Mouse (Mus musculus): ENCODE measurements around the gene Tm9sf3. TPM values are rescaled to one million over a fixed set of nuclear protein-coding genes. Genes with fewer than 3 reads are reported as not detected.
A peak's percentile ranks its signal among the peaks of the same experiment; 100 is the strongest.
"Not testable (repeated sequence)": the region's sequence is repeated elsewhere in the genome, so short reads cannot be mapped to it uniquely, and the experiment has no call there.

The Tm9sf3 gene
- total RNA-seq (2021), result 10 to 100 TPM; 72.5 to 82.2 TPM

- intact Hi-C loops (cut with DNase I), result no loop called here
- DNase-seq (ENCODE audit: low spot score), result peak; percentile 78
These were observed at the start of gene Tm9sf3 for GRCm38 (mm10) chr19:41263630-41264295. Gene Tm9sf3 (minus strand): TSS chr19:41263997.

- intact Hi-C loops (cut with DNase I), result loop anchor here (10.0 kb wide), 1 partner anchor 452 kb away; no protein-coding TSS in a partner anchor
These were observed 48.8 kb upstream of the Tm9sf3 start for GRCm38 (mm10) chr19:41312587-41312986.

GRCm38 (mm10) chr19:41312027-41312426 is 48.2 kb upstream of the Tm9sf3 start:
- intact Hi-C loops (cut with DNase I), result loop anchor here (10.0 kb wide), 1 partner anchor 453 kb away; no protein-coding TSS in a partner anchor
- no peak for DNase-seq (ENCODE audit: low spot score)

More at GRCm38 (mm10) chr19:41312587-41312986, 48.8 kb upstream of the Tm9sf3 start:
- not testable (repeated sequence) for DNase-seq (ENCODE audit: low spot score)

GRCm38 (mm10) chr19:41310971-41311703 is 47.3 kb upstream of the Tm9sf3 start:
- no peak for DNase-seq (ENCODE audit: low spot score)
- intact Hi-C loops (cut with DNase I), result loop anchor here (10.0 kb wide), 1 partner anchor 454 kb away; no protein-coding TSS in a partner anchor

GRCm38 (mm10) chr19:41303933-41304332 is 40.1 kb upstream of the Tm9sf3 start:
- no peak for DNase-seq (ENCODE audit: low spot score)
- intact Hi-C loops (cut with DNase I), result no loop called here

GRCm38 (mm10) chr19:41303433-41303832 is 39.6 kb upstream of the Tm9sf3 start:
- intact Hi-C loops (cut with DNase I), result no loop called here
- DNase-seq (ENCODE audit: low spot score), result no peak

GRCm38 (mm10) chr19:41301856-41302255 is 38.1 kb upstream of the Tm9sf3 start:
- no peak for DNase-seq (ENCODE audit: low spot score)
- intact Hi-C loops (cut with DNase I), result no loop called here

GRCm38 (mm10) chr19:41299446-41299845 is 35.6 kb upstream of the Tm9sf3 start:
- DNase-seq (ENCODE audit: low spot score), result no peak
- intact Hi-C loops (cut with DNase I), result no loop called here

GRCm38 (mm10) chr19:41290952-41291619 is 27.3 kb upstream of the Tm9sf3 start:
- no peak for DNase-seq (ENCODE audit: low spot score)
- intact Hi-C loops (cut with DNase I), result no loop called here

GRCm38 (mm10) chr19:41288568-41288967 is 24.8 kb upstream of the Tm9sf3 start:
- no peak for DNase-seq (ENCODE audit: low spot score)
- intact Hi-C loops (cut with DNase I), result no loop called here

- DNase-seq (ENCODE audit: low spot score), result no peak
- intact Hi-C loops (cut with DNase I), result no loop called here
These were observed 23.4 kb upstream of the Tm9sf3 start for GRCm38 (mm10) chr19:41287224-41287623.

- no peak for DNase-seq (ENCODE audit: low spot score)
- intact Hi-C loops (cut with DNase I), result no loop called here
These were observed 20.7 kb upstream of the Tm9sf3 start for GRCm38 (mm10) chr19:41284515-41284914.

GRCm38 (mm10) chr19:41282718-41283117 is 18.9 kb upstream of the Tm9sf3 start:
- intact Hi-C loops (cut with DNase I), result no loop called here
- no peak for DNase-seq (ENCODE audit: low spot score)

GRCm38 (mm10) chr19:41282216-41282615 is 18.4 kb upstream of the Tm9sf3 start:
- DNase-seq (ENCODE audit: low spot score), result no peak
- intact Hi-C loops (cut with DNase I), result no loop called here

GRCm38 (mm10) chr19:41279724-41280244 is 16.0 kb upstream of the Tm9sf3 start:
- DNase-seq (ENCODE audit: low spot score), result no peak
- intact Hi-C loops (cut with DNase I), result no loop called here

GRCm38 (mm10) chr19:41278606-41279005 is 14.8 kb upstream of the Tm9sf3 start:
- DNase-seq (ENCODE audit: low spot score), result no peak
- intact Hi-C loops (cut with DNase I), result no loop called here

GRCm38 (mm10) chr19:41275588-41275987 is 11.8 kb upstream of the Tm9sf3 start:
- no peak for DNase-seq (ENCODE audit: low spot score)
- intact Hi-C loops (cut with DNase I), result no loop called here

- DNase-seq (ENCODE audit: low spot score), result no peak
- intact Hi-C loops (cut with DNase I), result no loop called here
These were observed 7.1 kb upstream of the Tm9sf3 start for GRCm38 (mm10) chr19:41270906-41271305.

- intact Hi-C loops (cut with DNase I), result no loop called here
- DNase-seq (ENCODE audit: low spot score), result no peak
These were observed 6.4 kb upstream of the Tm9sf3 start for GRCm38 (mm10) chr19:41270151-41270727.
